Mouse (Mus musculus) heart, embryonic 14.5 days (tissue): ENCODE results near the gene Bcas1. TPM values are rescaled to one million over a fixed set of nuclear protein-coding genes. Genes with fewer than 3 reads are reported as not detected.

Experiments
- polyA plus RNA-seq: library from polyadenylated mRNA; unstranded; fragments of >200 nt; fragmentation: Nextera tagmentation; extraction: Ambion mirVana; gene quantifications from 2 replicates; pipeline ENCODE4 v1.2.1, GENCODE M21; 2014

The Bcas1 gene
- polyA plus RNA-seq, 1 experiment from 2014 or later = 0.43 TPM

Other genes with a start within 250 kb of the Bcas1 start
- gene Pfdn4, start 68.6 kb upstream of the Bcas1 start, polyA plus RNA-seq = 48.1 and 49.1 TPM in 2 replicates
- not detected in 2 replicates for gene Cyp24a1, start 69.3 kb upstream of the Bcas1 start, polyA plus RNA-seq
- not detected in 2 replicates for gene 4930470P17Rik, start 174.2 kb upstream of the Bcas1 start, polyA plus RNA-seq